Mouse (Mus musculus) neural tube, embryonic 14.5 days (tissue): ENCODE results near the gene Myrip. TPM values are rescaled to one million over a fixed set of nuclear protein-coding genes. Genes with fewer than 3 reads are reported as not detected.

Source experiments
- ATAC-seq: fragments of 200-750 bp; cut with Nextera tagmentation; 2 replicates; pipeline ENCODE4 v1.8.0; 2017; ENCODE audit warnings: low read depth, mild to moderate bottlenecking, moderate TSS enrichment, moderate library complexity
- H3K27ac ChIP-seq: fragments of 300-500 bp; sonication (generic); 2 replicates; pipeline ENCODE4 v1.5.1; 2014; ENCODE audit warnings: low read depth, mild to moderate bottlenecking, control low read depth, low read length, moderate library complexity, mixed read lengths
- H3K27me3 ChIP-seq: fragments of 300-500 bp; sonication (generic); 2 replicates; pipeline ENCODE4 v1.6.1; 2014; ENCODE audit warnings: low read length; ENCODE audit not compliant: control insufficient read depth, insufficient read depth
- H3K36me3 ChIP-seq: fragments of 300-500 bp; sonication (generic); 2 replicates; pipeline ENCODE4 v1.6.1; 2014; ENCODE audit warnings: low read length, mixed read lengths; ENCODE audit not compliant: control insufficient read depth, insufficient read depth
- H3K4me1 ChIP-seq: fragments of 300-500 bp; sonication (generic); 2 replicates; pipeline ENCODE4 v1.6.1; 2014; ENCODE audit warnings: low read length; ENCODE audit not compliant: control insufficient read depth, insufficient read depth
- H3K4me2 ChIP-seq: fragments of 300-500 bp; sonication (generic); 2 replicates; pipeline ENCODE4 v1.6.1; 2014; ENCODE audit warnings: mild to moderate bottlenecking, low read depth, low read length, control low read depth
- H3K4me3 ChIP-seq: fragments of 300-500 bp; sonication (generic); 2 replicates; pipeline ENCODE4 v1.5.1; 2014; ENCODE audit warnings: low read depth, low read length, control low read depth, mixed read lengths
- H3K9ac ChIP-seq: fragments of 300-500 bp; sonication (generic); replicated peaks from 2 replicates; pipeline ENCODE4 v1.6.1; 2014; ENCODE audit warnings: low read depth, mild to moderate bottlenecking, control low read depth, low read length, mixed read lengths
- H3K9me3 ChIP-seq: fragments of 300-500 bp; sonication (generic); 2 replicates; pipeline ENCODE4 v1.6.1; 2016; ENCODE audit warnings: low read length; ENCODE audit not compliant: control insufficient read depth
- WGBS: fragments of 180-500 bp; shearing (Covaris S2); extraction: QIAGEN DNeasy Blood & Tissue Kit; methylation state at CpG from one replicate; pipeline ENCODE4 v1.1.7; 2014; 5-methylcytosine and 5-hydroxymethylcytosine counted together
- polyA plus RNA-seq: library from polyadenylated mRNA; unstranded; fragments of >200 nt; fragmentation: Nextera tagmentation; extraction: Ambion mirVana; gene quantifications from 2 replicates; pipeline ENCODE4 v1.2.1, GENCODE M21; 2014

Myrip gene
- polyA plus RNA-seq, 1 experiment from 2014 or later: 6.3 TPM

DNA sequence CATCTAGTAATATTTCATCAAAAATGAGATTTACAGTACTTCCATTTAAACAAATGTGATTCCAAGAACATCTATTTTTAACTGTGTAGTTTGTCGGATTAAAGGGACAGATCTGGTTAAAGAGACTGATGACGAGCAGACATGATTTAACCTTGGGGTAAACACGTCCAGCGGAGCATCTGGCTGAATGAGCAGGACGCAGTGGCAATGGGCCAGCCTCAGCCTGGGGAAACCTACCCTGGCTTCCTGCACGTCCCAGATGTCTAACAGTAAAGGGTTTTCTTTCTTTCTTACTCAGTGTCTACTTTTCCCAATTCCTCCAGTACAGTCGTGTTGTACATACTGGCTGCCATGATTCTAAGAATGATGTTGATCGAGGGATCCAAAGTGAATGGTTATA lies 185.8 kb downstream of the Myrip start:
- 91% methylated on average over 8 of the region's 8 CpGs for WGBS
- Histone ChIP-seq H3K36me3 (no peaks in the 10 kb centered on the region), H3K4me2 (no peak overlapping the region), H3K4me3 (no peak overlapping the region), H3K27ac (no peak overlapping the region), H3K4me1 (no peaks in the 10 kb centered on the region), H3K27me3 (no peaks in the 10 kb centered on the region), H3K9ac (no peak overlapping the region), H3K9me3 (no peaks in the 10 kb centered on the region)
- ATAC-seq: no peak

DNA sequence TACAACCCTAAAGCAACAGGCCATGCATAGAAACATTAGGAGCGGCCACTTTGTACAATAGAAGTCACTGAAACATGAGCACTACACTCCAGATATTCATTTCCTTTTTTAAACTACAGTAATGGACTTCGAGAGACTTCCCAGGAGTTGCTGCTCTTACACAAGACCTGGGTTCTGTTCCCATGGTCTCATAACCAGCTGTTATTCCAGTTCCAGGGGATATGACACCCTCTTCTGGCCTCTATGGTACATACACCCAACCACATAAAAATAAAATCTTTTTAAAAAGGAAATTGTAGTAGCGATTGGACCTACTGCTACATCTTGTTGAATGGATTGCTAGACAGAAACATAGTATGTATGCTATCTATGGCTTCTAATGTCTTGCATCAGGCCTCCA lies 190.2 kb downstream of the Myrip start:
- Histone ChIP-seq H3K27me3 (peaks cover 3% of the 10 kb centered on the region; the same call in 1 of the 2 replicates), H3K4me1 (peaks cover 10% of the 10 kb centered on the region), H3K36me3 (peaks cover 17% of the 10 kb centered on the region), H3K9me3 (no peaks in the 10 kb centered on the region), H3K27ac (no peak overlapping the region), H3K9ac (no peak overlapping the region), H3K4me2 (peak overlapping the region; percentile 74; the same call in 1 of the 2 replicates), H3K4me3 (peak overlapping the region; percentile 76)
- 89% methylated on average over 3 of the region's 3 CpGs for WGBS
- no peak for ATAC-seq

DNA sequence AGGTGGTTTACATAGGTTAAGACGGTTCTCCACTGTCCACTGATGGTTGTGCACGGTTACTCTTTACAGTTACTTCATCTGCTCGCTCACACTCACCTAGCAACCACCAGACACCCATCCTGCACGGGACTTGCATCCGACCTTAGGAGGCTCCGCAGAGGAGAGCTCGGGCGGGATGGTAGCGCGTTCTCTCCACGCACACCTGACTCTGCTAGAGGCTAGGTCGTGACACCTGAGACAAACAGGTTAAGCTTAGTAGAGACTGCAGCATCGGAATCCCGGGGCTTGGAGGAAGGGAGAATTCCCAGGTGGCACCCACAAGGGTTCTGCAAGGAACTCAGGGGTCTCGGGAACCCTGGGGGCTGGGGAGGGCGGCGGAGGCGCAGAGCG lies 190.7 kb downstream of the Myrip start, which contains the start of gene Eif1b:
Gene Eif1b, plus strand, starts transcription at position 223 of the 390 bp plus-strand sequence.
- peaks cover 10% of the 10 kb centered on the region for H3K4me1 ChIP-seq
- H3K27me3 ChIP-seq: peaks cover 3% of the 10 kb centered on the region; the same call in 1 of the 2 replicates
- 4% methylated on average over 19 of the region's 19 CpGs for WGBS
- ATAC-seq: peak; percentile 35
- H3K9me3 ChIP-seq: no peaks in the 10 kb centered on the region
- H3K4me2 ChIP-seq: peak within 1 kb of the TSS; percentile 74
- H3K4me3 ChIP-seq: peak within 1 kb of the TSS; percentile 76
- peak within 1 kb of the TSS; percentile 89 for H3K27ac ChIP-seq
- peak within 1 kb of the TSS; percentile 96 for H3K9ac ChIP-seq
- H3K36me3 ChIP-seq: peaks cover 17% of the 10 kb centered on the region

DNA sequence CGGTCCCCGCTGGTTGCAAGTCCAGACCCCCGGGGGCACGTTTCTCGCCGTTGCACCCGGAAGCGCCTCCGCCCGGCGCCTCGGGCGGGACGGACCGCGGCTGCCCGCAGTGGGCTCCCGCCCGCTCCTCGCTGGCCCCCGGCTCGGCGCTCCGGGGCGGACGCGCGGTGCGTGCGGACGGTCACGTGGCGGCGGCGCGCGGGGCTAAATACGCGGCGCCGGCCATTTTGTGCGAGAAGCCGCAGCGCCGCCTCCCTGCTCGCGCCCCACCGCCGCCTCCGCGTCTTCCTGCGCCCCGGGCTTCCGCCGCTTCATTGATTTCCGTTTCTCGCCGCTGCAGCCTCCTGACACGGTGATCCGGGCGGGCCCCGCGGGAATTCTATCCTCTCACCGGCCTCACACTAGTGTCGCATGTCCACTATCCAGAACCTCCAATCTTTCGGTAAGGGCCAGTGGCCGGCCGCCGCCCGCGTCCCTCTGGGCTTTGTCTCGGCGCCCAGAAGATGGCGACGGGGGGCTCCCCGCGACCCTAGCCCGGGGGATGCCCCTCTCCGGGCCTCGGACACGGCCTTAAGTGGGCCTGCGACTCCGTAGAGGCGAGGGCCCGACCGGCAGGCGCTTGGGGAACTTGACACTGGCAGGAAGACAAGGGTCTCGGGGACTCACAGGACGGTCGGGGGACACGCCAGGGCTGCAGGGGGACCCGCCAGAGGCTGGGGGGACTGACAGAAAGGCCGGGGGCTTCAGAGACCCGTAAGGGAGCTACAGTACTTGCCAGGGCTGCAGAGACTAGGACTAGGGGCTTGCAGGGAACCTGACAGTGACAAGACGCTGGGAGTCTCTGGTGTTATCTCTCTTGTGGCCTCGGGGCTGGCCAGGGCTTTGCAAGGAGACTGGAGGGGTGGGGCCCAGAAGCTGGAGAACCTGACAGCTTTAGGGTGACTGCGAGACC lies 191.4 kb downstream of the Myrip start:
- ATAC-seq: peak; percentile 82

DNA sequence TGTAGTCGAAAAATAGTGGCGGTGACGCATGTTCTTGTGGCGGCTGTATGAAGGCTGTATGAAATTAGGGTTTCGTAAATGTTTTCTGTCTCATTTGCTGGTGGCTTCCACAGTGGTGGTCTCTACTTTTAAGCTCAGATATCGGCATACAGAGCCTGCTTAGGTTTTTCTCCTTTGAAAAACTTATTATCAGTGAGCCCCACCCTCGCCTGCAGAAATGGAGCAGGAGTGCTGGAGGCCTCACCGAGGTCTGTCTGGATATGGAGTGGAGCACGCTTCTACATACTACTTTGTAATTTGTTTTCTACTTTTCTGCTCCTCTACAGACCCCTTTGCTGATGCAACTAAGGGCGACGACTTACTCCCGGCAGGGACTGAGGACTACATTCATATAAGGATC lies 192.5 kb downstream of the Myrip start:
- peaks cover 10% of the 10 kb centered on the region for H3K4me1 ChIP-seq
- no peaks in the 10 kb centered on the region for H3K9me3 ChIP-seq
- H3K27me3 ChIP-seq: peaks cover 3% of the 10 kb centered on the region; the same call in 1 of the 2 replicates
- peaks cover 17% of the 10 kb centered on the region for H3K36me3 ChIP-seq
- peak overlapping the region; percentile 74 for H3K4me2 ChIP-seq
- H3K9ac ChIP-seq: peak overlapping the region; percentile 96
- ATAC-seq: no peak
- peak overlapping the region; percentile 76 for H3K4me3 ChIP-seq
- 81% methylated on average over 12 of the region's 12 CpGs for WGBS
- no peak overlapping the region for H3K27ac ChIP-seq

More for the DNA sequence above, 191.4 kb downstream of the Myrip start:
- Histone ChIP-seq H3K4me2 (peak overlapping the region; percentile 74), H3K4me3 (peak overlapping the region; percentile 76), H3K9me3 (no peaks in the 10 kb centered on the region), H3K27ac (peak overlapping the region; percentile 89), H3K9ac (peak overlapping the region; percentile 96), H3K36me3 (peaks cover 17% of the 10 kb centered on the region), H3K4me1 (peaks cover 10% of the 10 kb centered on the region), H3K27me3 (peaks cover 3% of the 10 kb centered on the region; the same call in 1 of the 2 replicates)
- 0% methylated on average over 93 of the region's 97 CpGs for WGBS

DNA sequence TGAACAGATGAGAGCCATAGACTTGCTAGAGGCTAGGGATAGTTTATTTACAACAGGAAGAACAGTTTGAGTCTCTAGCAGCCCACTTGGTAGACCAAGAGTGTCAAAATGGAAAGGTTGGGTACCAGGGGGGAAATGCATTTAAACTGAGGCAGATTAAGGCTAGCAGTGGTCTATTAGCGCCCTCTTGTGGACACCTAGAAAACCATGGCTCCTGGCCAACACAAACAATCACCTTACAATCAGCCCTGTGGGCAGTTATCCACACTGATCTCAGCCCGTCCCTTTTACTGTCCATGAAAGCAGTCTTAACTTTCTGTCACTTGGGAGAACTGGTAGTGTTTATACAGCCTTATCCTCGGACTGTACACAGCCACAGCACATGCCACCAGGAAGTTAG lies 195.4 kb downstream of the Myrip start:
- H3K27ac ChIP-seq: no peak overlapping the region
- no peak overlapping the region for H3K9ac ChIP-seq
- WGBS: 7% methylated on average over 3 of the region's 3 CpGs
- H3K4me3 ChIP-seq: no peak overlapping the region
- no peak overlapping the region for H3K4me2 ChIP-seq
- H3K36me3 ChIP-seq: peaks cover 17% of the 10 kb centered on the region
- H3K9me3 ChIP-seq: no peaks in the 10 kb centered on the region
- no peak; the same call in 1 of the 2 replicates for ATAC-seq
- peaks cover 10% of the 10 kb centered on the region for H3K4me1 ChIP-seq
- H3K27me3 ChIP-seq: peaks cover 3% of the 10 kb centered on the region; the same call in 1 of the 2 replicates

DNA sequence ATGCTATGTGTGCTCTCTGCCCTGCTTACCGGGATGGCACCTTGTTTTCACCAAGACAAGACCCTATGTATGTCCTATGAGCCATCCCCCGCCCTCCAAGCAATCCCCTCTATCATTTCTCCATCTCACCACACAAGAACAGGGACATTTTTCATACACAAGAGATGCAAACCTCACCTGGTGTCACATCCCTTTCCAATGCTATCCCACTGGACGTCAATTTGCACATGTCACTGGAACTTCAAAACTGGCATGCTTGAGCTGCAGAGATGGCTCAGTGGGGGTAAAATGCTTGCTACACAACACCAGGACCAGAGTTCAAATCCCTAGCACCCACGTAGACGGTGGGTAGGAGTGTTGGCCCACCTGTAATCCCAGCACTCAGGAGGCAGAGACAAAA lies 196.7 kb downstream of the Myrip start:
- Histone ChIP-seq H3K9ac (no peak overlapping the region), H3K9me3 (no peaks in the 10 kb centered on the region), H3K36me3 (peaks cover 17% of the 10 kb centered on the region), H3K27ac (no peak overlapping the region), H3K27me3 (no peaks in the 10 kb centered on the region), H3K4me2 (no peak overlapping the region), H3K4me1 (peaks cover 10% of the 10 kb centered on the region), H3K4me3 (no peak overlapping the region)
- no peak for ATAC-seq
- 91% methylated on average over 5 of the region's 5 CpGs for WGBS

DNA sequence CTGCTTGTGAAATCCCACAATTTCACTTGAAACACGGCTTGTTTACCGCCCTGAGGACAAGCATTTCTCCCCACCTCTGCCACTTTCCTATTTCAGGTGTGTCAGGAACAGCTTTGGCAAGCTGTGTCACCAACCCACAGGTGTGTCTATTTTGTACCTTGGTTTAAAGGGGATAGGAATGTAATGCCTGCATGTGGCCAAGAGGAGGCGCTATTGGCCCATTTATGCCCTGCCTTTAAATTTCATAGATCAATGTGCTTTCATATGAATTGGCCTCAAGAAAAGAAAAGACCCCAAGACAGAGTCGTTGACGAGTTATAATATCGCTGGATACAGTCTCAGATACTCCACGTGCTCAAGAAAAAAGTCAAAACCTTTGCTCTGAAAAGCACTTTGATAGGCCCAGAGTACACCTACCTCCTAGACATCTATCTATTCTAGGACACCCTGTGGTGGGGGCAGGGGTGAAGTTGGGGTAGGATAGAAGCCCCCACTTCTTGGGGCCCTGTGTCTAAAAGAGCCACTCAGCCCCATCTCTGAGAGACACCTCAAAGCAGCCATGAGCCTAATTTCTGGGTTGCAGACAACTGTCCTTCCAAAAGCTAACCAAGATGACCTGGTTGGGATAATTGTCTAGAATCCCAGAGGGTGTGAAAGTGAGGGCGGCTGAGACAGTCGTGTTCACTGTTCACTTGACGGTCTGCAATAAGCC lies 200.0 kb downstream of the Myrip start:
- 44% methylated on average over 10 of the region's 10 CpGs for WGBS
- no peaks in the 10 kb centered on the region for H3K36me3 ChIP-seq
- H3K27ac ChIP-seq: no peak overlapping the region
- no peak overlapping the region for H3K9ac ChIP-seq
- no peak overlapping the region for H3K4me2 ChIP-seq
- H3K9me3 ChIP-seq: no peaks in the 10 kb centered on the region
- no peak overlapping the region for H3K4me3 ChIP-seq
- H3K27me3 ChIP-seq: no peaks in the 10 kb centered on the region
- no peak for ATAC-seq
- no peaks in the 10 kb centered on the region for H3K4me1 ChIP-seq
